Mouse (Mus musculus) macrophage (primary cell): ENCODE measurements around the gene Ccdc187. TPM values are rescaled to one million over a fixed set of nuclear protein-coding genes. Genes with fewer than 3 reads are reported as not detected.

ENCODE experiments used
- H3K27ac ChIP-seq: fragments of 350-480 bp; formaldehyde crosslinking; 2 replicates; pipeline ENCODE4 v1.9.0; 2021
- H3K36me3 ChIP-seq: fragments of 350-480 bp; formaldehyde crosslinking; 2 replicates; pipeline ENCODE4 v1.9.0; 2021; ENCODE audit errors: inconsistent target
- H3K4me3 ChIP-seq: fragments of 350-480 bp; formaldehyde crosslinking; 2 replicates; pipeline ENCODE4 v1.9.0; 2021; ENCODE audit errors: inconsistent target
- H3K79me2 ChIP-seq: fragments of 350-480 bp; formaldehyde crosslinking; 2 replicates; pipeline ENCODE4 v1.9.0; 2021; ENCODE audit errors: inconsistent target
- WGBS: methylation state at CpG from one replicate; pipeline ENCODE4 v1.1.7; 2026; ENCODE audit warnings: inconsistent platforms; ENCODE audit not compliant: missing documents; 5-methylcytosine and 5-hydroxymethylcytosine counted together
- polyA plus RNA-seq: library from polyadenylated mRNA; stranded (reverse); fragments of 250-400 nt; gene quantifications from 3 replicates; pipeline ENCODE4 v1.2.4, GENCODE M21; 2018; ENCODE audit warnings: inconsistent platforms
- total RNA-seq, 78 experiments: library from RNA; depleted of rRNA; stranded (reverse); fragments of 250-400 nt; gene quantifications; 1 replicate in 9 of 78; 2 replicates in 24 of 78; 3 replicates in 43 of 78; 4 replicates in 2 of 78; pipeline ENCODE4 v1.2.4; 2018; ENCODE audit warnings: inconsistent platforms in 56 of 78

The Ccdc187 gene
- total RNA-seq (2018; cell fraction: chromatin; rRNA removed) = not detected
- not detected for total RNA-seq (2018; cell fraction: cytosol; rRNA removed)
- not detected for total RNA-seq (2018; cell fraction: nucleus; rRNA removed)
- polyA plus RNA-seq = not detected in 3 replicates

DNA sequence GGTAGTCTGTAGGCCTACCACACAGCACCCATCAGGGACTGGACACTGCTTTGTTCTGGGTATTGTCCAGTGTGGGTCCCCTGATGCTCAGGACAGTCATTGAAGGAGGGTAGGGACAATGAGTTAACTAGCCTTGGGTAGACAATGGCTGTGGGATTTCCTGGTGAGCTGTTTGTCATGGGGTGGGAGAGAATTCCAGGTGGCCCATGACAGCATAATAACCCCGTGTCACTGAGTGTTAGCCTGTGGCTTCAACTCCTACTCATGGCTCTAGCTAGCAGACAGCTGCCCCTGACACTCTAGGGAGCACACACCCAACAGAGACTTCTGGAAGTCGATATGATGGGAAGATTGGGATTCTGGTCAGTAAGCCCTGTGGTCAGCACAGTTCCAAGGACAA, at the start of gene Ccdc187:
Gene Ccdc187 (minus strand): TSS at position 101 of the 400 bp plus-strand sequence.
- 87% methylated on average over 2 of the region's 2 CpGs for WGBS
- H3K27ac ChIP-seq = no peak within 1 kb of the TSS
- no peaks in the 10 kb centered on the region for H3K36me3 ChIP-seq
- H3K79me2 ChIP-seq = no peaks in the 10 kb centered on the region
- H3K4me3 ChIP-seq = no peak within 1 kb of the TSS

DNA sequence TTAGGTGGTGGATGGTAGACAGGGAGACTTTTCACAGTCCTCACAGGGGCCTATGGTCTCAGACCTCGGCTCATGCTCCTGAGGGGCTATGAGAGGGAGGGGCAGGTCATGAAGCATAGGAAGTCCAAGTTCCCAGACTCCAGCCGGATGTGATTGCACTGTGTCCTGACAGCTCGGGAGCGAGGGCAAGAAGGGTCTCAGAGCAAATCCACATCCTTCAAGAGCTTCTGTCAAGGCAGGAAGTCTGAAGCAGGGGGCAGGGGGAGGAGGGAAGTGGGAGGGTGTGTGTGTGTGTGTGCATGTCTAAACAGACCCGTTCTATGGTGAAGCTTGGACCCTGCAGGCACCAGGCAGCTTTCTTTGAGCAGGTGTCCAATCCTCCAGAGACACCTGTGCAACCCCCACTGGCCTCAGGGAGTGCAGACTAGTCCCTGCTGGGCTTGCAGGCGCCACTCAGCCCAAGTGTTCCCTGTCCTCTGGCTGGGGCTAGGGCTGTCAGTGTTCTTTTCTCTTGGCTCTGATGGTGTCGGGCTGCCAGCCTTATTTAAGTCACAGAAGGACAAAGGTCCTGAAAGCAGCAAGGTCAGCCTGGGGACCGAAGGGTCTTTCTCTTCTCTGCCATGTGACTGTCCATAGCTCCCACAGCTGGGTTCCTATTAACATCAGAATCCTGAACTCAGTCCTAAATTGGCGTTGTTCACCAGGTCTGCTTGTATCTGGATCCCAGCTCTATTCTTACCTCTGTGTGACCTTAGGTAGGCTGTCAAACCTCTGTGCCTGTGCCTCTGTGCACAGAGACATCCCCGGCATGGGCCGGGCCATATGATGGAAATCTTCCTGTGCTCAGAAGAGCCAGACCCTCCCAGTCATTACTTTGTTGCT, 48.5 kb upstream of the Ccdc187 start:
- Histone ChIP-seq H3K79me2 (no peaks in the 10 kb centered on the region), H3K4me3 (no peak overlapping the region), H3K36me3 (no peaks in the 10 kb centered on the region), H3K27ac (no peak overlapping the region)
- WGBS = 82% methylated on average over 11 of the region's 11 CpGs

DNA sequence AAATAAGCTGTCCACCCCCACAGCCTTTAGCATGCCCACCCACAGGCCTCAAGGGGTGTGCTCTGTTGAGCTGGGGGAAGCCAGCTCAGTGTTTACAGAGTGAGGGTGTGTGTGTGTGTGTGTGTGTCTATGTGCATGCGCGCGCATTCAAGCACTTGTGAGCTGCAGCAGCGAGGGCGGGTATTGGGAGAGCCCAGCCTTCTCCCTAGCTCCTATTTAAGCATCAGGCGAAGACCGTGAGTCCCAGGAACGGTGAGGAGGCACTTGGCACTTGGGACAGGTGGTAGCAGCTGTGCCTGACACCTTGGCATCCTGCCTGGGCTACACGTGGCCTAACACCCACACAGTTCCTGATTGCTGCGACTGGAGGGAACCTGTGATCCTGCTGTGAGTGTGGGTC, 47.7 kb upstream of the Ccdc187 start:
- no peak overlapping the region for H3K27ac ChIP-seq
- 78% methylated on average over 10 of the region's 10 CpGs for WGBS
- H3K4me3 ChIP-seq = no peak overlapping the region
- no peaks in the 10 kb centered on the region for H3K36me3 ChIP-seq
- no peaks in the 10 kb centered on the region for H3K79me2 ChIP-seq

GRCm38 (mm10) chr2:26341510-26341981, 47.2 kb upstream of the Ccdc187 start:
- no peaks in the 10 kb centered on the region for H3K36me3 ChIP-seq
- no peak overlapping the region for H3K4me3 ChIP-seq
- H3K79me2 ChIP-seq = no peaks in the 10 kb centered on the region
- no peak overlapping the region for H3K27ac ChIP-seq
- WGBS = 96% methylated on average over 2 of the region's 2 CpGs

DNA sequence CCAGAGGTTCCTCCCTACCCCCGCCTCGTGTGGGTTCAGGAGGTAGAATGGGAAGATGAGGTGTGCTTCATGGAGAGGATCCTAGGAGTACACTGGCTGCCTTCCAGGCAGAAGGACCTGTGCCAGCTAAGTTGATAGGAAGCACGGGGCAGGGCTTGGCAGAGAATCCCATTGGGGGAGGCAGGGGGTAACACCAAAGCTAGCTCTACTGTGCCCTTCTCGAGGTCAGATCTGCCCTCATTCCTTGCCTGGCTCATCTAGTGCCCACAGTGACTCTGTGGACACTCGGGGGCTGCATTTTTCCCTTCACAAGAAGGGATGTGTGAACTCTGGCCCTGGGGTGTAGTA, 44.8 kb upstream of the Ccdc187 start:
- no peak overlapping the region for H3K4me3 ChIP-seq
- H3K79me2 ChIP-seq = no peaks in the 10 kb centered on the region
- H3K36me3 ChIP-seq = no peaks in the 10 kb centered on the region
- H3K27ac ChIP-seq = no peak overlapping the region
- 96% methylated on average over 5 of the region's 5 CpGs for WGBS

- H3K36me3 ChIP-seq = no peaks in the 10 kb centered on the region
- no peak overlapping the region for H3K4me3 ChIP-seq
- no peak overlapping the region for H3K27ac ChIP-seq
- 97% methylated on average over 8 of the region's 13 CpGs for WGBS
- no peaks in the 10 kb centered on the region for H3K79me2 ChIP-seq
Observed at GRCm38 (mm10) chr2:26338302-26339203, 44.2 kb upstream of the Ccdc187 start.

GRCm38 (mm10) chr2:26330702-26331101, 36.3 kb upstream of the Ccdc187 start:
- 93% methylated on average over 6 of the region's 6 CpGs for WGBS

DNA sequence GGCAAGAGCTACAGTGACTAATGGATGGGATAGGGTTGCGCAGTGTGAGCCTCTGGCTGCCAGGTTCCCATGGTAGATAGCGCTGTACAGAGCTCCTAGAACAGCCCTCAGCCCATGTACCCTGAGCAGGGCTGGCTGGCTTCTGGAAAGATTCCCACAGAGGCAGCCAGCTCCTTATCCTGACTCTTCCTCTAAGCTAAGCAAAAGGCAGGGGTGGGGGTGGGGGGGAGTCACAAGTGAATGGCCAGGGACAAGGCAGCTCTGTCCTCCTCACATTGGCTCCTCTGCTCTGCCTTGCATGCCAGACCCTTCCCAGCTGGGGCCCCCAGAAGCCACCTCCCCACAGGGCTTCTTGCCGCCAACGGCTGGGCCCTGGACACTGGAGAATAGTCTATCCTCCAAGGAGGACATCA, 35.7 kb upstream of the Ccdc187 start:
- 94% methylated on average over 4 of the region's 4 CpGs for WGBS
- no peaks in the 10 kb centered on the region for H3K79me2 ChIP-seq
- no peak overlapping the region for H3K27ac ChIP-seq
- no peak overlapping the region for H3K4me3 ChIP-seq
- H3K36me3 ChIP-seq = no peaks in the 10 kb centered on the region

More at GRCm38 (mm10) chr2:26330702-26331101, 36.3 kb upstream of the Ccdc187 start:
- Histone ChIP-seq H3K27ac (no peak overlapping the region), H3K36me3 (no peaks in the 10 kb centered on the region), H3K4me3 (no peak overlapping the region), H3K79me2 (no peaks in the 10 kb centered on the region)

- no peaks in the 10 kb centered on the region for H3K79me2 ChIP-seq
- H3K4me3 ChIP-seq = no peak overlapping the region
- no peak overlapping the region for H3K27ac ChIP-seq
- no peaks in the 10 kb centered on the region for H3K36me3 ChIP-seq
- 92% methylated on average over 8 of the region's 8 CpGs for WGBS
Observed at GRCm38 (mm10) chr2:26329402-26329801, 35.0 kb upstream of the Ccdc187 start.

- WGBS = 68% methylated on average over 4 of the region's 4 CpGs
- Histone ChIP-seq H3K4me3 (no peak overlapping the region), H3K79me2 (no peaks in the 10 kb centered on the region), H3K27ac (no peak overlapping the region), H3K36me3 (no peaks in the 10 kb centered on the region)
Observed at GRCm38 (mm10) chr2:26327852-26328251, 33.5 kb upstream of the Ccdc187 start.

GRCm38 (mm10) chr2:26325386-26326181, 31.2 kb upstream of the Ccdc187 start:
- Histone ChIP-seq H3K79me2 (no peaks in the 10 kb centered on the region), H3K4me3 (no peak overlapping the region), H3K27ac (no peak overlapping the region), H3K36me3 (no peaks in the 10 kb centered on the region)
- 70% methylated on average over 15 of the region's 15 CpGs for WGBS

- H3K36me3 ChIP-seq = no peaks in the 10 kb centered on the region
- WGBS = 97% methylated on average over 2 of the region's 2 CpGs
Observed at GRCm38 (mm10) chr2:26324917-26325316, 30.6 kb upstream of the Ccdc187 start.

DNA sequence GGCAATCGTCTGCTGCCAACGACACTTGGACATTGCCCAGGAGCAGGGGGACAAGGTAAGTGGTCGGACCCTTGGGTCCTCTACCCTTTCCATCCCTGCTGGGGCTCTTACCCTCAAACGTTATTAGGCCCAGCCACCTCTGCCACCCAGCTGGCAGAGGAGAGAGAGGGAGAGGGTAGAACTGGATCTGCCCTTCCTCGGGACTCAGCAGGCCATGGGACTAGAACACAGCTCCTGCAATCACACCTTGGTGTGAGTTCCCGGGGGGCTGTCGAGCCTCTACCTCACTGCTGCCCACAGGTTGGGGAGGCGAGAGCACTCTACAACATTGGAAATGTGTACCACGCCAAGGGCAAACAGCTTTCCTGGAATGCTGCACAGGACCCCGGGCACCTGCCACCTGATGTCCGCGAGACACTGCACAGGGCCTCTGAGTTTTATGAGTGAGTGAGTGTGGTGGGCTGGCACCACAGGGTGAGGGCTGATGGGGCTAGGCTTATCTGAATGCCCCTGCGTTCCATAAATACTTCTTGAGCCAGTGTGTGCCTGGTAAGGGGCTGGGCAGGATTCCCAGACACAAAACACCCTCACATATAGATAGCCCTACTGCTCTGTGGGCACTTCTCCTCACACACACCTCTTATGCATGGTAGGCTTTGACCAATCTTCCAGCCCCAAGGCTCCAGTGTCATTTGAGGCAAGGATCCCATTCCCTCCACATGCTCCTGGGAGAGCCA, 29.4 kb upstream of the Ccdc187 start:
- H3K79me2 ChIP-seq = no peaks in the 10 kb centered on the region
- no peak overlapping the region for H3K27ac ChIP-seq
- no peaks in the 10 kb centered on the region for H3K36me3 ChIP-seq
- WGBS = 94% methylated on average over 13 of the region's 13 CpGs
- no peak overlapping the region for H3K4me3 ChIP-seq

More at GRCm38 (mm10) chr2:26324917-26325316, 30.6 kb upstream of the Ccdc187 start:
- Histone ChIP-seq H3K79me2 (no peaks in the 10 kb centered on the region), H3K4me3 (no peak overlapping the region), H3K27ac (no peak overlapping the region)
